Mouse (Mus musculus): ENCODE results near the gene Rspry1. TPM values are rescaled to one million over a fixed set of nuclear protein-coding genes. Genes with fewer than 3 reads are reported as not detected.
A peak's percentile ranks its signal among the peaks of the same experiment; 100 is the strongest.

Gene Rspry1
- total RNA-seq, 2 experiments from 2014 or later, result 32.6 to 38.7 TPM

DNA sequence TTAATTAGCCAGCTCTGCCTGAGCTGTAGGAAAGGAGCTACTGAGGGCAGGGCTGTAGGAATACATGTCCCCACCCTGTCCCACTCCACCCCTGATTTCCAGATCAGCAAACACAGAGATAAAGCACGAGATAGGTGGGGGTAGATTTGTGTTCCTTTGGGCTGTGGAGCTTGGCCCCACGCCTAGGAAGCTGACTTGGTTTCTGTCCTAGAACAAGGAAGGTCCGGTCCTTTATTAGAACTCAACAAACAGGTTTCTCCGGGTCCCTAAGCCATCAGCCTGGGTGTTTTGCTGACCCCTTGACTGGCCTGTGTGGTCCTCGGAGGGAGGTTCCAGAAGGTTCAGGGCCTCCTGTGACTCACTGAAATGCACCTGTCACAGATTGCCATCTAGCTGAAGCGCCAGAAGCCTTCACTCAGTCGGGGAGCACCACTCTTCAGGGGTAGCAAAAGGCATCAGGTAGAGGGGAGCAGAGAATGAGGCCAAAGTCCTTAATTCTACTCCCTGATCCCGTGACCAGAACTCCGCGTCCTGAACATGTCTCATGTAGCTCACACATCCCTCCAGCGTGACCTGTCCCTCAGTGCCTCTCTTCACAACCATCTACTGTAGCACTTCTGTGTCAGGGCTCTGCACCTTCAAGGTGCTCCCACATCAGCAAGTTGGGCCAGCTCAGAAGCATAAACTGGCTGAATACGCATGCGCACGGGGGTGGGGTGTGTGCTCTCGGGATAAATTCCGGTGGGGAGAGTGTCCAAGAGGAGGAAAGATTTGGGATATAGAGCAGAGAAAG, 81.2 kb downstream of the Rspry1 start:
- peak in 1 of 2 experiments; percentile 6 for DNase-seq (ENCODE audit: low spot score in 2 of 2)

DNA sequence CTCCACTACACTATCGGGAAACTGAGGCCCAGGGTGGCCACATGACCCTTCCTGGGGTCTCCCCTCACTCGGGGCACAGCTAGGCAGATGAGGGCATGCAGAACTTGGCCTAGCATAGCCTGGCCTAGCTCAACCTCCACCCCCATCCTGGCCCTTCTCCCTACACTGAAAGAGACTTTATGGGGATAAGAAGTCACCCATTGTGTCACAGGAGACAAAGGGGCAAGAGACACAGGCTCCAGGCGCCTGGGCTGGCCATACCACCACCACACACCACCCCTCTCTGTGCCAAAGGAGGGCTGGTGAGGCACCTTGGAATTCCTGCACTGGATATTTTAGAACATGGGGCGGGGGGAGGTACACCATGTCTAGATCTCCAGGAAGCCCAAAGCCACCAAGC, 82.5 kb downstream of the Rspry1 start:
- no peak for DNase-seq (ENCODE audit: low spot score in 2 of 2)

DNA sequence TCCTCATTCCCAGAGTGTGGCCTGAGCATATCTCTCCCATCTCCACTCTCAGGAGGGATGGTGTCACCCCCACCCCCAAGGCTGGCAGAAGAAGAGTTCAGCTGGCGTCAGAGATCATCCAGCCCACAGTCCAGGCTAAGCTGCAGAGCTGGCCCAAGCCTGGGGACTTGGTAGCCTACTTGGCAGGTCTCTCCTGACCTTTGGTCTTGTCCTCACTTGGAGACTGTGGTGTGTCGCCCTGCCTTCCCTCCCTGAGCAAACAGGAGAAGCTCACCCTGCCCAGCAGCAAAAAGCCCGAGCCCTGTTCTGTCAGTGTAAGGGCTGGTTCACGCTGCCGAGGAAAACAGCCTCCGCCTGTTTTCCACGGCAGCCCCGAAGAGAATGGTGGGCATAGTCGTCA, 84.2 kb downstream of the Rspry1 start:
- DNase-seq (ENCODE audit: low spot score in 2 of 2), result peak; percentile 6 to 19

DNA sequence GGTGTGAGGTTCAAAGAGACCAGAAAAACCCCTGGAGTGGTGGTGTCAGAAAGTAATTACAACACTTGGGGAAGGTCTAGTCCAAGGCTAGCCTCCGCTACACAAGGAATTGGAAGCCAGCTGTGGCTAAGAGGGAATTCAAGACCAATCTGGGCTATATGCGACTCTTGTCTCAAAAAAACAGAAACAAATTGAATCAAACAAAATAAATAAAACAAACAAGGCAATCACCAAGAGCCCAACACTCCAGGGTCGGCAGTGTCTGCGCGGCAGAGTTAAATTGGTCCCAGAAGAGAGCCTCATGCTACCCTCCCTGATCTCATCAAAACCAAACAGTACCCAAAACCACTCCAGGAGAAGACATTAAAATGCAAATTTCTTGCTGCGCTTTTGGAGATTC, 93.0 kb downstream of the Rspry1 start:
- no peak for DNase-seq (ENCODE audit: low spot score in 2 of 2)

DNA sequence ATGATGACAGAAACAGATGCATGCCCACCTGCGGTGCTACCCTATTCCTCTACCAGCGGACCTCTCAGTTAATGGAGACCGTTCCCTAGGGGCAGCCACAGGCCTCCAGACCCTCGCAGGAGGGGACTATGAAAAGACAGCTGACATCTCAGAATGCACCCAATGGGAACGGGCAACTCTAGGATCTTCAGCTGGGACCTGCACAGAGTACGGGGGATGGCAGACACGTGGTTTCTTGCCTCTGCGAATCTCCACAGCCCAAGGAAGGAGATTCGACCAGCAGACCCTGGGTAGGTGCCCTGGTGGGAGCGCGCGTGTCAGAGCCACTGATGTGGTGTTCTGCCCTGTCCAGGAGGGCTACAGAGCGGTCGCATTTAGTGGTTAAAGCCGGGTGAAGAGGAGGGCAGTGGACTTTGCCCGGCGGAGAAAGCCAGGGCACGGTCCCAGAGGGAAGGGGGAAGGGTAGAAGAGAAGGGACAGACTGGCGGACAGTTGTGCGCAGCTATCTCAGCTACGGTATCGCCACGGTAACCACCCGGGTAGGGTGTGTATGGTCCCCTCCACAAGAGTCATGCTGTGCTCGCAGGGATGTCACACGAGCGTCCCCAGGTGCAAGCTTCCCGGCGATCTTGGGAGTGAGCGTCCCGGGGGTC, 93.7 kb downstream of the Rspry1 start:
- DNase-seq (ENCODE audit: low spot score in 2 of 2), result peak in 1 of 2 experiments; percentile 37

DNA sequence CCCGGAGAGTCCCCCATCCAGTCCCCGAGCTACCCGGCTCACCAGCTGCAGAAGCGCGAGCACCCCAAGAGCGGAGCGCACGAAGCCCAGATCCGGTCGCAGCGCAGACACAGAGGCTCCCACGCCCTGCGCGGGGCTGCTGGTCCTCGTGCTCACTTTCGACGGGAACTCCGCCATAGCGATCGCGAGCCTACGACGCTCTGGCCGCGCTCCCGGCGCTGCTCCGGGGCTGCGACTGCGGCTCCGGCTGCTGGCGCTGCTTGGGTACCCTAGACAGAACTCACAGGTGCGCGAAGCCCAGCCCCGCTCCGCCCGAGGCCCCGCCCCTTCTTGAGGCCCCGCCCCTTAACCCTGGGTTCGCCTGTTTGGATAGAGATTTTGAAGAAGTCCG, 94.3 kb downstream of the Rspry1 start, which contains the start of gene Pllp:
TSS of gene Pllp (minus strand) at position 285 of the 391 bp plus-strand sequence.
- DNase-seq (ENCODE audit: low spot score in 2 of 2), result peak; percentile 53 to 63

DNA sequence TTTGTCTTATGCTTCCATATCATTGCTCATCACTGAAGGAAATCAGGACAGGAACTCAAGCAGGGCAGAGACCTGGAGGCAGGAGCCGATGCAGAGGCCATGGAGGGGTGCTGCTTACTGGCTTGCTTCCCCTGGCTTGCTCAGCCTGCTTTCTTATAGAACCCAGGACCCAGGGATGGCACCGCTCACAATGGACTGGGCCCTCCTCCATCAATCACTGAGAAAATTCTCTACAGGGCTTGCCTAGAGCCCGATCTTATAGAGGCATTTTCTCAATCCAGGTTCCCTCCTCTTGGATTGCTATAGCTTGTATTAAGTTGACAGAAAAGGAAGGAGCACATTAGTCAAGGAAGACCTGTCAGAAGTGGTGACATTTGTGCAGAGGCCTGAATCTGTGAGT, 94.8 kb downstream of the Rspry1 start:
- DNase-seq (ENCODE audit: low spot score in 2 of 2), result no peak

DNA sequence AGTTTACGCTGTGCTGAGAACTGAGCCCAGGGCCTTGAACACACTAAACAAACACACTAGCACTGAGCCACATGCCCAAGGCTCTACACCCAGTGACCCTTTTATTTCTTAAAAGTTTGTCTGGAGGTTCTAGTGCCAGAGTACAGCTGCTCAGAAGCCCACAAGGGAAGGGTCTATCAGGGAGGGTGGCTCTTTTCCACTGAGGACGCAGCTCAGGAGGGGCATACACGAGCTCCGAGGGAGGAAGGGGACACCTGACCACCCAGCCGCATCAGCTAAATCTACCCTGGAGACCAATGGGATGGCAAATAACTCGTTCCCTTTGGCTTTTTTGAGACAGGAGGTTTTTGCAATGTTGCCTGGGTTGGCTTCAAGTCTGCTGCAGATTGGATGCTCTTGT, 96.2 kb downstream of the Rspry1 start:
- DNase-seq (ENCODE audit: low spot score in 2 of 2), result no peak

DNA sequence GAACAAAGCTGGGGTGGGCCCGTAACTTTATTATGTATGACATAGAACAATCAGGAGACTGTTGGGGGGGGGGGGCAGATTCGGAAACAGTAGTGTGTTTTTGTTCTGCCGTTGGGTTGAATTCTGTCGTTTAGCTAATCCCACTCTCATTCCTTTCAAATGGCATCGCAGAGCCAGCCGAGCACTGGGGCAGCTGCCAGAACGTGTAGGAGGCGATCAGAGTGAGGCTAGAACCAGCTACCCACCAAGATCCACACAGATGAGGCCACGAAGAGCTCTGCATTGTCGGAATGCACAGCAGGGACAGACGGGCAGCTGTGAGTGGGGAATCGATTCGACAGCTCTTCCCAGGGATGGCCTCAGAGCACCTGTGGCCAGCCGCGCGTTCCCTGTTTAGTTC, 97.6 kb downstream of the Rspry1 start:
- peak in 1 of 2 experiments; percentile 65 for DNase-seq (ENCODE audit: low spot score in 2 of 2)

DNA sequence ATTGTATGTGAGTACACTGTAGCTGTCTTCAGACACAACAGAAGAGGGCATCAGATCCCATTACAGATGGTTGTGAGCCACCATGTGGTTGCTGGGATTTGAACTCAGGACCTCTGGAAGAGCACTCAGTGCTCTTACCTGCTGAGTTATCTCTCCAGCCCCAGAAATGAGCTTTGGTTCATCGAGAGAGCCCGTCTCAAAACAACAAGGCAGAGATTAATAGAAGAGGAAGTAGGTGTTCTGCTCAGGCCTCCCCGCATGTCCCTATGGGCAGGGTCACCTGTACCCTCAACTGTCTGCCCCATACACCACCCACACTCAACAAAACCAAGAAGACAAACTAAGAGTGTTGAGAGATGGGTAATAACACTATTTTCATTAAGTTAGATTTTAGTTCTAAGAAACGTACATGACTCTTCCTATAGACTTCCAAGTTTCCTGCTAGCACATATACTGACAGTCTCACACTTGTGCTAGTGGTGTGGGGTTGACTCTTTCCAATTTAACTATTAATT, 98.7 kb downstream of the Rspry1 start:
- no peak for DNase-seq (ENCODE audit: low spot score in 2 of 2)

DNA sequence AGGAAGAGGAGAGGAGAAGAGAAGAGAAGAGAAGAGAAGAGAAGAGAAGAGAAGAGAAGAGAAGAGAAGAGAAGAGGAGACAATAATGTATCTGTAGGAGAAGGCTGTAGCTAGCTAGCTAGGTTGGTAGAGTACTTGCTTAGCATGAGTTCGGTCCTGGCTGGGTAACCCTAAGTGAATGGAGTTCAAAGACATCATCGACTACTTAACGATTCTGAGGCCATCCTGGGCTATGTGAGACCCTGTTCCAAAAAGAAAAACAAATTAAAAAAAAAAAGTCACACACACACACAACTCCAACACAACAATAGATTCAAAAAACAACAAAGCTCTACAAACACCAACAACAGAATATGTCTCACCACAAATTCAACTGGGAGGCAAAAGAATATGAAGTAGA, 100.4 kb downstream of the Rspry1 start:
- no peak for DNase-seq (ENCODE audit: low spot score in 2 of 2)

DNA sequence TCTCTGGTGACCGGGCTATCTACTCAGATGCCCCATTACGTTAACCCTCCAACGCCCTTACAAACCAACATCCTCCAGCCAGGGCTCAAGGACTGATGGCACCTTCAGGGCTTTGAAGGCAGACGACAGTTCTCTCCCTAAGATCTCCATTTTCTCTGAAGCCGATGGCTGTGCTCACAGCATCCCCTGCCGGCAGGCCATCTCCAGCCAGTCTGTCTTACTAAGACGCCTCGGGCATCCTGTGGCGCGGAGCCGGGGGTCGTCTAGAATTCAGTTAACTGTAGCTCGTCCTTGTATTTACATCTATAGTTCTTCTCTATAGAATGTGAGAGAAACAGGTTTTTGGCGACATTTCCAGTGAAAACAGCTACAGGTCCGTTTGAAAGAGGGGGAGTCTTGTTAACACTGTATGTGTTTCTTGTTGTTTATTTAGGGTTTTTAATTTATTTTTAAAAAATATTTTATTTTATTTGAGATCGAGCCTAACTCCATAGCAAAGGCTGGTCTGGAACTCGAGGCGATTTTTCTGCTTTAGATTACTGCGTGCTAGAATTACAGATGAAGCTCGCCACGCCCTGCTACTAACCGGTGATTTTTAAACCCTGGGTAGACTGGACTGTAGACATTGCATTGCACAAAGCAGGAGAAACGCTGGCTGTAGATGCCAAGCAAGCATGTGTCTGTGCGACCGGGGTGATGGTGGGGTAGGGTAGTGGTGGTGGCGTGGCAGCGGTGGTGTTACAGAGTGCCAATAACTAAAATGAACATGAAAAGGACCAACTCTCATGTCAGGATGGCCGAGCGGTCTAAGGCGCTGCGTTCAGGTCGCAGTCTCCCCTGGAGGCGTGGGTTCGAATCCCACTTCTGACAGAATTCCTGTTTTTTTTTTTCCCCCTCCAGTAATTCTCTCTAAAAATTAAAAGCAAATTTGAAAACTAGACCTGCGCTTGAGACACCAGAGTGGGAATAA, 101.4 kb downstream of the Rspry1 start:
- DNase-seq (ENCODE audit: low spot score in 2 of 2), result peak; percentile 78 to 86

DNA sequence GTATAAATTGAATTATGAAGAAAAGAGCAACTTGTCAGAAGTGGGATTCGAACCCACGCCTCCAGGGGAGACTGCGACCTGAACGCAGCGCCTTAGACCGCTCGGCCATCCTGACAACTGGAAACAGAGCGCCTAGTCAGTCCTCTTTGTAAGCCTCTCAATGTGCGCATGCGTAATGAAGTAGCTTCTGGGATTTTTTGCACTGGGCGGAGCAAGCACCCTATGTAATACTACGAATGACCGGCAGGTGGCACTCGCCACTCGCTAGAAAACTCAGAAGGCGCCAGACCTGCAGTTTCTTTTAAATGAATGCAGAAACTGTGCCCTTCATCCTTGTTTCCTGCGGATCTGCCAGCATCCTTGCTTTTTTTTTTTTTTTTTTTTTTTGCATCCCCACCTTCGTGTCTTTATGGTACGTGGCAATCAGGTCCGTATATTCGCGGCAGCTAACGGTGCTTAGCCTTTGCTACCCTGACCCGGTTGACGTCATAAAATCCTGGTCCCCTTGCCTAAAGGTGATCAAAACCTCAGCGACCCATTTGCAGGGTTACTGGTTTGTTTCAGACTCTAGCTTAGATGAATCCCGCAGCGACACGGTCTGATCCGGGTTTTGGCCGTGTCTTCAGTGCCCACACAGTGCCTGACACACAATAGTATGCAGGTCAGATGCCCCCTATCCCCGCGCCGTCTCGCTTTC, 102.4 kb downstream of the Rspry1 start:
- DNase-seq (ENCODE audit: low spot score in 2 of 2), result peak; percentile 100

DNA sequence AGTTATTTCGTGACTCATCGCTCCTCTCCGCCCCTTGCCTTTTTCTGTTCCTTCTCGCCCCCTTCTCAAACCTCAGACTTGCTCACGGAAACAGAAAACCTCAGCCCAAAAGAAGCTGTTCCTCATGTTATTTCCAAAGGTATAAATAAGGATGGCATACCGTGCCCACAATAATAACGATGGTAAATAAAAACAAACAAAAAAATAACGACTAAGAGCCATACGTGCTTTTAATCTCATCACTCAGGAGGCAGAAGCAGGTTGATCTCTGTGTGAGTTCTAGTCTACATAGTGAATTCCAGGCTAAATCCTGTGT, 102.9 kb downstream of the Rspry1 start:
- DNase-seq (ENCODE audit: low spot score in 2 of 2), result no peak

DNA sequence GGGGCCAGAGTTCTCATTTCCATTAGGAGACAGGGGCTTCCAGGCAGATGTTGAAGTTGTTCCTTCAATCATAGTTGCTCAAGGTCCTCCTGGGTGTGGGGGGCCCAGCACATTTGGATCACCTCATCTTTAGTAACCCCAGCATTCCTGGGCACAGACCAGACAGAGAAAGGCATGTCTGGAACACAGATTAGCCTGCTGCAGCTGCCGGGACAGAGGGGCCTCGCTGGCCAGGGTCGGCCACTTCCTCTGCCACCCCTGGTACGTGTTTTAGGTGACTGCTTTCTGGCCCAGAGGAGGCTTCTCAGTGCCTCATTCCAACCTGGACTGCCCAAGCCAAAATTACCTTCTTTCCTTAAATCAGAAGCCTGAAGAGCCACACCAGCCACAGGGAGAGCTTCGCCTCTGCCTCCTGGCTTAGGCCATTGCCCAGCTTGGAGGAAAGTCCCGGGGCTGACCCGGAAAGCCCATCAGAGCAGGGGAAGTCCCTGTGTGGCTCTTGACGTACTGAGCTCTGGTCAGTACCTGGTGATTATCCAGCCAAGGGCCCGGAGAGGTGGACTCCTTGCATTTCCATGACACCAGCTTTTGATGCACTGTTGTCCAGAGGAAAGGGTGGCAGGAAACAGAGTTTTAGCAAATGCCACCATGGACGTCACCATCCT, 104.0 kb downstream of the Rspry1 start:
- DNase-seq (ENCODE audit: low spot score in 2 of 2), result no peak

DNA sequence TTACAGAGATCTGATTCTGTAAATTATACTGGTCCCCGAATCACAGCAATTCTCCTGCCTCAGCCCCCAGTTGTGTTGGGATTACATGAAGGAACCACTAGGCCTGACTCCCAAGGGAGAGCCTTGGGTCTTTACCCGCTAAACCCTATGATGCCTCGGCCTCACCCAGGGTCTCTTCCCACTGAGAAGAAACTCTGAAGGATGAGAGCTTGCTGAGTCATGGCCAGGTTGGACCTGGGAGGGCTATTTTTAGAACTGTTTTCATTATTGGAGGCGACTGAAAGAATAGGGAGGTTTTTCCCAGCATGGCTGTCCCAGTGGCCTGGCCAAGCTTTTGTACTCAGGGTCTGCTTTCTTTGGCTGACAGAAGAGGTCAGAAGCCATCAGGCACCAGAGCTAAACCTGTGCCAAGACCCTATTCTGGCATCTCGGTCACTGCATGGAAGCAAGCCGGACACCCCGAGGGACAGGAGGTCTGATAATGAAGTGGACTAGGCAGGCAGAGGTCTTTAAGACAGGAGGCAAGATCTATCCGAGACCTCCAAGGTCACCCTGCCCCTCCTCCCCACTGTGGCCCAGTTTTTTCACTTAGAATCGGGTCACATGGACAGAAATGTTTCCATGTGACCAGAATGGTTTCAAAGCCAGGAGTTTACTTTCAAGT, 105.1 kb downstream of the Rspry1 start:
- DNase-seq (ENCODE audit: low spot score in 2 of 2), result no peak

Data from layer of hippocampus, postnatal 10 days (tissue).